In the genomic region with DNA sequence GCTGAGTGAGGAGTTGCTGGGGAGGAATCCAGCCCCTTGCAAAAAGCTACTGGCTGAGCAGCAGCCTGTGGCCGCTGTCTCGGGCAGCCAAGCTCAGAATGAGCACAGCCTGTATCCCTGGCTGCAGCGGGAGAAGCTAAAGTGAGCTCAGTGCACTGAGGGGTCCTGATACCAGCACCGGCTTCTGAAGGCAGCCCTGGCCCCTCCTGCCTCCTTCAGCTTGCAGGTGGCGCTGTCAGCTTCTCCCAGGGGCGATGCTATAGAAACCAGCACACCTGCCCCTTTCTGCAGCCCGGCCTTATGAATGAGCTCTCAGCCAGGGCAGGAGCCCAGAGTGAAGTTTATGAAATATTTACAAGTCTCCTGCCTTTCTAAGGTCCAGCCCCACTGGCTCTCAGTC, we compare ENCODE assay signal across 13 mouse cellular contexts. TPM values are rescaled to one million over a fixed set of nuclear protein-coding genes. Genes with fewer than 3 reads are reported as not detected.
DNase-seq lines count a peak whose midpoint lies in the region; ATAC-seq and TF ChIP-seq lines count a peak whose summit lies in the region.
"Had no signal": no experiment of that assay in that cellular context is flagged by ENCODE, and none has a peak within 500 bp of the region (broad histone marks: within the 10 kb centered on the region; RNA-seq: fewer than 3 reads in every experiment).

A gene (minus strand): TSS at position 125 of the 400 bp plus-strand sequence.

- H3K4me3 ChIP-seq in forebrain, postnatal 0 days (ENCODE audit: low read depth, low read length), result no peak within 1 kb of the TSS
- no peak within 1 kb of the TSS for H3K4me3 ChIP-seq in forebrain, embryonic 15.5 days
- no peak within 1 kb of the TSS for H3K4me3 ChIP-seq in kidney, embryonic 16.5 days (ENCODE audit: low read length)
- no peak within 1 kb of the TSS for H3K4me3 ChIP-seq in midbrain, embryonic 16.5 days (ENCODE audit: low read depth, low read length)
- H3K4me3 ChIP-seq in intestine, embryonic 15.5 days (replicated peaks), result no peak within 1 kb of the TSS
- no peak within 1 kb of the TSS for H3K4me3 ChIP-seq in liver, postnatal 0 days (ENCODE audit: low read depth, low read length)
- H3K4me3 ChIP-seq: neural tube, embryonic 12.5 days had no signal

- TF ChIP-seq CTCF in forebrain, postnatal 0 days (IDR thresholded peaks at IDR 0.05; ENCODE audit: low read depth), result no peak
- TF ChIP-seq CTCF in liver, postnatal 0 days (IDR thresholded peaks at IDR 0.05; ENCODE audit: low read depth), result no peak

- H3K9ac ChIP-seq in forebrain, postnatal 0 days, result no peak within 1 kb of the TSS
- no peak within 1 kb of the TSS for H3K9ac ChIP-seq in forebrain, embryonic 15.5 days (replicated peaks)
- no peak within 1 kb of the TSS for H3K9ac ChIP-seq in kidney, embryonic 16.5 days (replicated peaks; ENCODE audit: low read length)
- no peak within 1 kb of the TSS for H3K9ac ChIP-seq in midbrain, embryonic 16.5 days (ENCODE audit: low read depth, low read length)
- H3K9ac ChIP-seq in intestine, embryonic 15.5 days, result no peak within 1 kb of the TSS
- H3K9ac ChIP-seq in liver, postnatal 0 days (replicated peaks), result no peak within 1 kb of the TSS; the same call in 1 of the 2 replicates
- H3K9ac ChIP-seq: neural tube, embryonic 12.5 days had no signal

- H3K4me2 ChIP-seq in forebrain, postnatal 0 days (ENCODE audit: low read depth), result 0 out of 2 replicates have a peak within 1 kb of the TSS, but pooled peaks have one; percentile 0
- H3K4me2 ChIP-seq in forebrain, embryonic 15.5 days (replicated peaks), result no peak within 1 kb of the TSS
- no peak within 1 kb of the TSS for H3K4me2 ChIP-seq in kidney, embryonic 16.5 days (replicated peaks; ENCODE audit: low read depth, low read length)
- H3K4me2 ChIP-seq in midbrain, embryonic 16.5 days (ENCODE audit: low read length), result peak within 1 kb of the TSS; percentile 18; the same call in 1 of the 2 replicates
- H3K4me2 ChIP-seq in intestine, embryonic 15.5 days (replicated peaks), result no peak within 1 kb of the TSS
- H3K4me2 ChIP-seq in liver, postnatal 0 days (ENCODE audit: low read depth, low read length), result no peak within 1 kb of the TSS
- H3K4me2 ChIP-seq: neural tube, embryonic 12.5 days had no signal

- no peak within 1 kb of the TSS for H3K27ac ChIP-seq in forebrain, postnatal 0 days (ENCODE audit: low read depth, low read length)
- no peak within 1 kb of the TSS for H3K27ac ChIP-seq in forebrain, embryonic 15.5 days (replicated peaks)
- H3K27ac ChIP-seq in kidney, embryonic 16.5 days (ENCODE audit: low read length), result no peak within 1 kb of the TSS
- H3K27ac ChIP-seq in midbrain, embryonic 16.5 days (ENCODE audit: low read length), result no peak within 1 kb of the TSS
- no peak within 1 kb of the TSS for H3K27ac ChIP-seq in intestine, embryonic 15.5 days
- H3K27ac ChIP-seq in liver, postnatal 0 days (ENCODE audit: low read depth), result no peak within 1 kb of the TSS
- H3K27ac ChIP-seq: neural tube, embryonic 12.5 days had no signal

- no peak for TF ChIP-seq EP300 in liver, postnatal 0 days (IDR thresholded peaks at IDR 0.05; ENCODE audit: low read depth)

- DNase-seq in forebrain, postnatal 0 days, result no peak
- DNase-seq in kidney, postnatal 4 days, result peak; percentile 7 to 13
- peak; percentile 76 for DNase-seq in thymus, postnatal 4 days
- no peak for DNase-seq in liver, postnatal 0 days
- DNase-seq: adrenal gland, postnatal 14 days; heart, postnatal 4 days had no signal

- no peaks in the 10 kb centered on the region for H3K4me1 ChIP-seq in forebrain, postnatal 0 days (ENCODE audit: insufficient read depth)
- H3K4me1 ChIP-seq in forebrain, embryonic 15.5 days, result no peaks in the 10 kb centered on the region
- H3K4me1 ChIP-seq in kidney, embryonic 16.5 days (ENCODE audit: insufficient read depth, low read length), result no peaks in the 10 kb centered on the region
- peaks cover 2% of the 10 kb centered on the region; the same call in 1 of the 2 replicates for H3K4me1 ChIP-seq in midbrain, embryonic 16.5 days (ENCODE audit: control insufficient read depth, insufficient read depth, low read length)
- 0 out of 2 replicates have a peak, but pooled peaks cover 2% of the 10 kb centered on the region for H3K4me1 ChIP-seq in intestine, embryonic 15.5 days (replicated peaks)
- H3K4me1 ChIP-seq in liver, postnatal 0 days (ENCODE audit: insufficient read depth), result 0 out of 2 replicates have a peak, but pooled peaks cover 4% of the 10 kb centered on the region
- H3K4me1 ChIP-seq: neural tube, embryonic 12.5 days had no signal

- no peaks in the 10 kb centered on the region for H3K27me3 ChIP-seq in forebrain, postnatal 0 days (ENCODE audit: insufficient read depth, low read length)
- H3K27me3 ChIP-seq in forebrain, embryonic 15.5 days, result no peaks in the 10 kb centered on the region
- no peaks in the 10 kb centered on the region for H3K27me3 ChIP-seq in kidney, embryonic 16.5 days (ENCODE audit: insufficient read depth, low read length)
- H3K27me3 ChIP-seq in midbrain, embryonic 16.5 days (ENCODE audit: control insufficient read depth, insufficient read depth, low read depth, low read length), result no peaks in the 10 kb centered on the region
- no peaks in the 10 kb centered on the region for H3K27me3 ChIP-seq in intestine, embryonic 15.5 days (replicated peaks)
- H3K27me3 ChIP-seq in liver, postnatal 0 days (ENCODE audit: insufficient read depth, low read length), result no peaks in the 10 kb centered on the region
- H3K27me3 ChIP-seq: neural tube, embryonic 12.5 days had no signal

- H3K36me3 ChIP-seq in forebrain, postnatal 0 days (ENCODE audit: insufficient read depth), result no peaks in the 10 kb centered on the region
- no peaks in the 10 kb centered on the region for H3K36me3 ChIP-seq in forebrain, embryonic 15.5 days
- no peaks in the 10 kb centered on the region for H3K36me3 ChIP-seq in kidney, embryonic 16.5 days (ENCODE audit: insufficient read depth, low read length)
- H3K36me3 ChIP-seq in midbrain, embryonic 16.5 days (ENCODE audit: control insufficient read depth, insufficient read depth, low read length), result no peaks in the 10 kb centered on the region
- no peaks in the 10 kb centered on the region for H3K36me3 ChIP-seq in intestine, embryonic 15.5 days
- no peaks in the 10 kb centered on the region for H3K36me3 ChIP-seq in liver, postnatal 0 days (replicated peaks; ENCODE audit: insufficient read depth, low read length)
- H3K36me3 ChIP-seq: neural tube, embryonic 12.5 days had no signal

- peak; percentile 34; the same call in 1 of the 2 replicates for ATAC-seq in forebrain, postnatal 0 days
- no peak for ATAC-seq in forebrain, embryonic 15.5 days (replicated peaks)
- ATAC-seq in kidney, embryonic 16.5 days (ENCODE audit: low FRiP score, low TSS enrichment), result no peak
- no peak; the same call in 1 of the 2 replicates for ATAC-seq in midbrain, embryonic 16.5 days
- ATAC-seq in intestine, embryonic 15.5 days, result no peak
- no peak for ATAC-seq in liver, postnatal 0 days
- ATAC-seq: lung, postnatal 0 days had no signal

- 24% methylated on average over 7 of the region's 7 CpGs for WGBS in forebrain, postnatal 0 days
- WGBS in forebrain, embryonic 15.5 days, result 18% methylated on average over 7 of the region's 7 CpGs
- WGBS in kidney, embryonic 16.5 days, result 33% methylated on average over 7 of the region's 7 CpGs
- 16% methylated on average over 7 of the region's 7 CpGs for WGBS in midbrain, embryonic 16.5 days
- WGBS in intestine, embryonic 15.5 days, result 36% methylated on average over 7 of the region's 7 CpGs
- WGBS in liver, postnatal 0 days (ENCODE audit: insufficient replicate concordance), result 57% methylated on average over 7 of the region's 7 CpGs

- no peaks in the 10 kb centered on the region for H3K9me3 ChIP-seq in forebrain, postnatal 0 days (ENCODE audit: low read length)
- H3K9me3 ChIP-seq in forebrain, embryonic 15.5 days, result no peaks in the 10 kb centered on the region
- no peaks in the 10 kb centered on the region for H3K9me3 ChIP-seq in kidney, embryonic 16.5 days (ENCODE audit: low read length)
- no peaks in the 10 kb centered on the region for H3K9me3 ChIP-seq in midbrain, embryonic 16.5 days (replicated peaks; ENCODE audit: control insufficient read depth, low read length, poor library complexity, severe bottlenecking)
- H3K9me3 ChIP-seq in intestine, embryonic 15.5 days, result no peaks in the 10 kb centered on the region
- no peaks in the 10 kb centered on the region for H3K9me3 ChIP-seq in liver, postnatal 0 days (ENCODE audit: low read length)
- H3K9me3 ChIP-seq: neural tube, embryonic 12.5 days had no signal

RNA-seq across cellular contexts. Expression of the gene that starts here (rescaled TPM):
- 1.4 and 2.3 TPM in 2 replicates for total RNA-seq in forebrain, postnatal 0 days (2014; rRNA removed)
- 0.24 and 0.50 TPM in 2 replicates for polyA plus RNA-seq in forebrain, postnatal 0 days (2015; fragmentation: Nextera tagmentation; extraction: Ambion mirVana)
- 0.29 and 0.38 TPM in 2 replicates for polyA plus RNA-seq in forebrain, embryonic 15.5 days (2015; fragmentation: Nextera tagmentation; extraction: Ambion mirVana)
- 1.2 and 2.1 TPM in 2 replicates for polyA plus RNA-seq in kidney, embryonic 16.5 days (2015; fragmentation: Nextera tagmentation; extraction: Ambion mirVana)
- 2.0 and 2.7 TPM in 2 replicates for polyA plus RNA-seq in midbrain, embryonic 16.5 days (2015; fragmentation: Nextera tagmentation; extraction: Ambion mirVana)
- 0.08 and 0.09 TPM in 2 replicates for polyA plus RNA-seq in intestine, embryonic 15.5 days (2015; fragmentation: Nextera tagmentation; extraction: Ambion mirVana)
- 0.11 and 0.15 TPM in 2 replicates for polyA plus RNA-seq in liver, postnatal 0 days (2015; fragmentation: Nextera tagmentation; extraction: Ambion mirVana)
- total RNA-seq: heart, postnatal 4 days had no signal
- polyA plus RNA-seq: lung, postnatal 0 days; spleen, adult 2 months had no signal

Comparison
In these comparisons a context has a peak if more than half of its experiments do, and no peak if none do; other contexts are left out.
1. H3K4me2 ChIP-seq: peak in forebrain, postnatal 0 days (single experiment) and midbrain, embryonic 16.5 days (single experiment); none in forebrain, embryonic 15.5 days (single experiment), kidney, embryonic 16.5 days (single experiment), intestine, embryonic 15.5 days (single experiment) and liver, postnatal 0 days (single experiment).
2. DNase-seq: peak in kidney, postnatal 4 days (2 of 2) and thymus, postnatal 4 days (single experiment); none in forebrain, postnatal 0 days (single experiment) and liver, postnatal 0 days (single experiment).